11 mouse cellular contexts compared by ENCODE assay signal in genomic region chr13:28768717-28769426, GRCm38 (mm10).
DNase-seq lines count a peak whose midpoint lies in the region; ATAC-seq and TF ChIP-seq lines count a peak whose summit lies in the region.
"Had no signal": no experiment of that assay in that cellular context is flagged by ENCODE, and none has a peak within 500 bp of the region (broad histone marks: within the 10 kb centered on the region; RNA-seq: fewer than 3 reads in every experiment).

No protein-coding gene starts in this region.

- H3K27me3 ChIP-seq in kidney, embryonic 14.5 days (ENCODE audit: control insufficient read depth, insufficient read depth, low read length) = no peaks in the 10 kb centered on the region
- no peaks in the 10 kb centered on the region for H3K27me3 ChIP-seq in embryonic facial prominence, embryonic 12.5 days
- no peaks in the 10 kb centered on the region for H3K27me3 ChIP-seq in hindbrain, embryonic 11.5 days (ENCODE audit: control insufficient read depth, insufficient read depth, low read length)
- H3K27me3 ChIP-seq in midbrain, postnatal 0 days (ENCODE audit: insufficient read depth, low read length) = no peaks in the 10 kb centered on the region
- H3K27me3 ChIP-seq: CH12.LX had no signal

- 31% methylated on average over 14 of the region's 14 CpGs for WGBS in kidney, embryonic 14.5 days
- 38% methylated on average over 14 of the region's 14 CpGs for WGBS in embryonic facial prominence, embryonic 12.5 days
- WGBS in hindbrain, embryonic 11.5 days = 58% methylated on average over 14 of the region's 14 CpGs
- 40% methylated on average over 14 of the region's 14 CpGs for WGBS in midbrain, postnatal 0 days

- H3K4me2 ChIP-seq in kidney, embryonic 14.5 days (replicated peaks; ENCODE audit: low read depth, low read length) = no peak overlapping the region
- 0 out of 2 replicates have a peak overlapping the region, but pooled peaks have one; percentile 11 for H3K4me2 ChIP-seq in embryonic facial prominence, embryonic 12.5 days (replicated peaks)
- no peak overlapping the region for H3K4me2 ChIP-seq in hindbrain, embryonic 11.5 days (replicated peaks; ENCODE audit: low read depth, low read length)
- no peak overlapping the region for H3K4me2 ChIP-seq in midbrain, postnatal 0 days (ENCODE audit: low read depth, low read length, poor library complexity, severe bottlenecking)

- DNase-seq in kidney, adult 9 months = no peak
- peak; percentile 43 for DNase-seq in hindbrain, embryonic 11.5 days (ENCODE audit: low spot score)
- DNase-seq in midbrain, postnatal 0 days (ENCODE audit: low spot score) = peak; percentile 30
- no peak for DNase-seq in layer of hippocampus, postnatal 36 days
- DNase-seq in adrenal gland, postnatal 14 days = no peak
- no peak for DNase-seq in spleen, postnatal 4 days (ENCODE audit: low spot score in 2 of 2)
- DNase-seq: adrenal gland, adult 2 months had no signal

- TF ChIP-seq CTCF in midbrain, postnatal 0 days (IDR thresholded peaks at IDR 0.05) = no peak

- no peak overlapping the region for H3K9ac ChIP-seq in kidney, embryonic 14.5 days (ENCODE audit: low read depth, low read length)
- no peak overlapping the region for H3K9ac ChIP-seq in embryonic facial prominence, embryonic 12.5 days
- H3K9ac ChIP-seq in hindbrain, embryonic 11.5 days (ENCODE audit: low read depth, low read length) = no peak overlapping the region
- H3K9ac ChIP-seq in midbrain, postnatal 0 days (replicated peaks; ENCODE audit: low read length, poor library complexity, severe bottlenecking) = no peak overlapping the region

- H3K9me3 ChIP-seq in kidney, embryonic 14.5 days (ENCODE audit: control insufficient read depth, low read length) = no peaks in the 10 kb centered on the region
- no peaks in the 10 kb centered on the region for H3K9me3 ChIP-seq in embryonic facial prominence, embryonic 12.5 days
- H3K9me3 ChIP-seq in hindbrain, embryonic 11.5 days (ENCODE audit: control insufficient read depth, low read length) = no peaks in the 10 kb centered on the region
- H3K9me3 ChIP-seq in midbrain, postnatal 0 days (ENCODE audit: low read length) = no peaks in the 10 kb centered on the region

- peak; percentile 63 for ATAC-seq in kidney, embryonic 14.5 days (ENCODE audit: low FRiP score, low TSS enrichment)
- no peak for ATAC-seq in embryonic facial prominence, embryonic 12.5 days (ENCODE audit: insufficient number of reproducible peaks, insufficient read depth, low FRiP score, low TSS enrichment)
- peak; percentile 56 for ATAC-seq in hindbrain, embryonic 11.5 days (ENCODE audit: low FRiP score)
- ATAC-seq in midbrain, postnatal 0 days (ENCODE audit: low FRiP score) = no peak

- H3K4me1 ChIP-seq in kidney, embryonic 14.5 days (ENCODE audit: control insufficient read depth, insufficient read depth, low read length) = peaks cover 22% of the 10 kb centered on the region
- H3K4me1 ChIP-seq in embryonic facial prominence, embryonic 12.5 days = peaks cover 33% of the 10 kb centered on the region
- peaks cover 2% of the 10 kb centered on the region; the same call in 1 of the 2 replicates for H3K4me1 ChIP-seq in hindbrain, embryonic 11.5 days (replicated peaks; ENCODE audit: control insufficient read depth, insufficient read depth, low read length)
- H3K4me1 ChIP-seq in midbrain, postnatal 0 days (ENCODE audit: insufficient read depth, low read length) = no peaks in the 10 kb centered on the region; the same call in none of the 2 replicates

- H3K27ac ChIP-seq in kidney, embryonic 14.5 days (ENCODE audit: low read depth, low read length) = peak overlapping the region; percentile 69; the same call in 1 of the 2 replicates
- peak overlapping the region; percentile 74 for H3K27ac ChIP-seq in embryonic facial prominence, embryonic 12.5 days
- peak overlapping the region; percentile 78 for H3K27ac ChIP-seq in hindbrain, embryonic 11.5 days (ENCODE audit: low read depth, low read length)
- no peak overlapping the region for H3K27ac ChIP-seq in midbrain, postnatal 0 days (ENCODE audit: low read depth, low read length)

- no peak overlapping the region for H3K4me3 ChIP-seq in kidney, embryonic 14.5 days (ENCODE audit: low read length)
- no peak overlapping the region for H3K4me3 ChIP-seq in embryonic facial prominence, embryonic 12.5 days
- no peak overlapping the region for H3K4me3 ChIP-seq in hindbrain, embryonic 11.5 days (ENCODE audit: low read depth, low read length)
- H3K4me3 ChIP-seq in midbrain, postnatal 0 days (ENCODE audit: low read depth, low read length) = no peak overlapping the region
- H3K4me3 ChIP-seq: myocyte had no signal

- H3K36me3 ChIP-seq in kidney, embryonic 14.5 days (ENCODE audit: control insufficient read depth, insufficient read depth, low read length) = no peaks in the 10 kb centered on the region
- H3K36me3 ChIP-seq in embryonic facial prominence, embryonic 12.5 days = no peaks in the 10 kb centered on the region
- no peaks in the 10 kb centered on the region for H3K36me3 ChIP-seq in hindbrain, embryonic 11.5 days (ENCODE audit: control insufficient read depth, insufficient read depth, low read length)
- no peaks in the 10 kb centered on the region for H3K36me3 ChIP-seq in midbrain, postnatal 0 days (ENCODE audit: insufficient read depth, low read length)

Comparison
In these comparisons a context has a peak if more than half of its experiments do, and no peak if none do; other contexts are left out.
1. ATAC-seq: peak in kidney, embryonic 14.5 days (single experiment) and hindbrain, embryonic 11.5 days (single experiment); none in embryonic facial prominence, embryonic 12.5 days (single experiment) and midbrain, postnatal 0 days (single experiment).
2. DNase-seq: peak in hindbrain, embryonic 11.5 days (single experiment) and midbrain, postnatal 0 days (single experiment); none in kidney, adult 9 months (single experiment), layer of hippocampus, postnatal 36 days (0 of 2), adrenal gland, postnatal 14 days (single experiment) and spleen, postnatal 4 days (0 of 2).